Mouse (Mus musculus): ENCODE measurements around the gene Il27.

DNA sequence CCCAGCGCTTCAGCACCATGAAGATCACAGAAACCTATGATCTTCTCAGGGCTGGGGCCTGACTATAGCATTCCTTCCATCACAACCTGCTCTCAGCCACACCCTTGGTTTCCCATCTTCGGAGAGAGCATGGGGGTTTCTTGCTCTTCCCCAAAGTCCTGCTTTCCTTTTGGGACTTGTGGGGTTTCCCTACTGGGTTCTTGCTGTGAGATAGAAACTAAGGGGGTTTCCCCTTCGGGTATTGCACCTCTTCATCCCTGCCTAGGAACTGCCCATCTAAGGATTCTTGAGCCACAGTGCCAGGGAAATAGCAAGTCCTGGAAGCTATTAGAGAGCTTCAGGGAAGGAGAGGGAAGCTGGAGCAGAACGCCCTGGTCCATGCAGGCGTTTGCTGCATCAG lies 1.1 kb upstream of the Il27 start:
- TF ChIP-seq CTCF (IDR thresholded peaks at IDR 0.05; ENCODE audit: borderline replicate concordance, extremely low read depth, insufficient read depth, insufficient read length) (no peak), POLR2A (IDR thresholded peaks at IDR 0.05; ENCODE audit: borderline replicate concordance, extremely low read depth, insufficient read depth, insufficient read length, poor library complexity, severe bottlenecking) (no peak)
